Mouse (Mus musculus) naive thymus-derived CD4-positive, alpha-beta T cell, adult 2 months (primary cell): ENCODE measurements around the gene Arid5b.
A peak's percentile ranks its signal among the peaks of the same experiment; 100 is the strongest.

Experiments used
- DNase-seq: peaks from one replicate; pipeline ENCODE4 v3.0.0-alpha.2; 2011; ENCODE audit warnings: low read depth

Arid5b gene

GRCm38 (mm10) chr10:68164723-68165706 lies 113.5 kb downstream of the Arid5b start:
- DNase-seq: no peak

- DNase-seq: no peak
These were observed 114.4 kb downstream of the Arid5b start for GRCm38 (mm10) chr10:68164137-68164536.

- DNase-seq: no peak
These were observed 118.8 kb downstream of the Arid5b start for GRCm38 (mm10) chr10:68159759-68160158.

- no peak for DNase-seq
These were observed 120.0 kb downstream of the Arid5b start for GRCm38 (mm10) chr10:68158555-68158954.

GRCm38 (mm10) chr10:68157511-68157910 lies 121.0 kb downstream of the Arid5b start:
- no peak for DNase-seq

- no peak for DNase-seq
These were observed 121.8 kb downstream of the Arid5b start for GRCm38 (mm10) chr10:68156646-68157245.

- DNase-seq: peak; percentile 37
These were observed 122.4 kb downstream of the Arid5b start for GRCm38 (mm10) chr10:68156159-68156558.

GRCm38 (mm10) chr10:68155431-68156119 lies 123.0 kb downstream of the Arid5b start:
- DNase-seq: no peak

GRCm38 (mm10) chr10:68154046-68154765 lies 124.3 kb downstream of the Arid5b start:
- DNase-seq: peak; percentile 76

- no peak for DNase-seq
These were observed 125.0 kb downstream of the Arid5b start for GRCm38 (mm10) chr10:68153344-68154045.

GRCm38 (mm10) chr10:68148495-68148894 lies 130.0 kb downstream of the Arid5b start:
- DNase-seq: no peak

- DNase-seq: no peak
These were observed 130.8 kb downstream of the Arid5b start for GRCm38 (mm10) chr10:68147730-68148129.

GRCm38 (mm10) chr10:68146842-68147241 lies 131.7 kb downstream of the Arid5b start:
- DNase-seq: peak; percentile 83

- DNase-seq: no peak
These were observed 133.1 kb downstream of the Arid5b start for GRCm38 (mm10) chr10:68145286-68145950.

- DNase-seq: no peak
These were observed 136.0 kb downstream of the Arid5b start for GRCm38 (mm10) chr10:68142501-68142900.

GRCm38 (mm10) chr10:68141567-68141966 lies 137.0 kb downstream of the Arid5b start:
- no peak for DNase-seq

- DNase-seq: no peak
These were observed 137.7 kb downstream of the Arid5b start for GRCm38 (mm10) chr10:68140871-68141270.

- no peak for DNase-seq
These were observed 138.2 kb downstream of the Arid5b start for GRCm38 (mm10) chr10:68140306-68140705.

GRCm38 (mm10) chr10:68138123-68138522 lies 140.4 kb downstream of the Arid5b start:
- no peak for DNase-seq

- no peak for DNase-seq
These were observed 141.2 kb downstream of the Arid5b start for GRCm38 (mm10) chr10:68137151-68137833.
